Mouse (Mus musculus): ENCODE data around the gene Nrxn1.

DNA sequence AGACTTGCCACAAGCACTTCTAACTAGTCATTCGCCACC is at the start of gene Nrxn1:
- TF ChIP-seq CTCF (IDR thresholded peaks at IDR 0.05; ENCODE audit: borderline replicate concordance, control insufficient read depth, extremely low read depth, insufficient read depth, low read length, poor library complexity), result no peak
- TF ChIP-seq POLR2A (IDR thresholded peaks at IDR 0.05; ENCODE audit: control insufficient read depth, extremely low read depth, insufficient read depth, low read length, poor library complexity), result no peak

All from thymus, adult 2 months (tissue).